Mouse (Mus musculus) cerebellum, adult 2 months (tissue): ENCODE data around the gene Arhgef33.

ENCODE experiments used
- CTCF ChIP-seq: fragments of 200-500 bp; IDR thresholded peaks from 2 replicates; pipeline ENCODE4 v1.5.1; 2011; ENCODE audit warnings: low read depth, mild to moderate bottlenecking, control low read depth, low read length, moderate library complexity, borderline replicate concordance; ENCODE audit not compliant: insufficient read depth
- POLR2A ChIP-seq: fragments of 200-500 bp; IDR thresholded peaks from 2 replicates; pipeline ENCODE4 v1.6.1; 2011; ENCODE audit warnings: low read length, control low read depth, borderline replicate concordance; ENCODE audit not compliant: insufficient read depth

DNA sequence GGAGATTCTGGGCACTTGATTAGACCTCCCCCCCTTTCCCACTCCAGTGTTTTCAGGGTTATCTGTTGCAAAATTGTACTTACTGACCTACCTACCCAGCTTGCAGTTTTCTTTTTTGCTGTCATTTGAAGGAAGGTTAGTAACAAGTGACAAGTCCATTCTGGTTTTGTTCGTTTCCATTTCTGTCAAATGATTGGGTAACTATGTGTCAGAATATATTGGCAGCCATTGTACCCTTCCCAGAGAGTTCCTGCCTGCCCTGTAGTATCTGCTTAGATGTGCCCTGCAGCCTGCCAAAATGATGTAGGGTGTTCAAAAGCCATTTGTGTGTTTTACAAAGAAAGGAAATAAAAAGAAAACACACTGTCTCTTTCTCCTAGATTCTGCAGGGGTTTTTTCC, 78.5 kb downstream of the Arhgef33 start:
- no peak for TF ChIP-seq CTCF
- TF ChIP-seq POLR2A = no peak
